Mouse (Mus musculus) forebrain, embryonic 11.5 days (tissue): ENCODE measurements around the gene Map3k19. TPM values are rescaled to one million over a fixed set of nuclear protein-coding genes. Genes with fewer than 3 reads are reported as not detected.

Experiments used
- ATAC-seq: fragments of 200-750 bp; cut with Nextera tagmentation; replicated peaks from 2 replicates; pipeline ENCODE4 v1.8.0; 2017; ENCODE audit warnings: moderate TSS enrichment; ENCODE audit not compliant: low FRiP score
- DNase-seq: peaks from one replicate; pipeline ENCODE4 v3.0.0-alpha.2; 2017; ENCODE audit warnings: low spot score
- H3K27ac ChIP-seq: fragments of 300-500 bp; sonication (generic); 2 replicates; pipeline ENCODE4 v1.5.1; 2014; ENCODE audit warnings: low read depth, low read length
- H3K27me3 ChIP-seq: fragments of 300-500 bp; sonication (generic); 2 replicates; pipeline ENCODE4 v1.6.1; 2014; ENCODE audit warnings: mild to moderate bottlenecking, low read length, mixed read lengths; ENCODE audit not compliant: control insufficient read depth, insufficient read depth
- H3K36me3 ChIP-seq: fragments of 300-500 bp; sonication (generic); 2 replicates; pipeline ENCODE4 v1.6.1; 2014; ENCODE audit warnings: mild to moderate bottlenecking, low read length, moderate library complexity, mixed read lengths; ENCODE audit not compliant: control insufficient read depth, insufficient read depth
- H3K4me1 ChIP-seq: fragments of 300-500 bp; sonication (generic); replicated peaks from 2 replicates; pipeline ENCODE4 v1.6.1; 2014; ENCODE audit warnings: low read length, mixed read lengths; ENCODE audit not compliant: control insufficient read depth, insufficient read depth
- H3K4me2 ChIP-seq: fragments of 300-500 bp; sonication (generic); 2 replicates; pipeline ENCODE4 v1.6.1; 2014; ENCODE audit warnings: low read depth, mild to moderate bottlenecking, low read length, moderate library complexity, mixed read lengths; ENCODE audit not compliant: severe bottlenecking
- H3K4me3 ChIP-seq: fragments of 300-500 bp; sonication (generic); 2 replicates; pipeline ENCODE4 v1.5.1; 2014; ENCODE audit warnings: low read depth, low read length
- H3K9ac ChIP-seq: fragments of 300-500 bp; sonication (generic); 2 replicates; pipeline ENCODE4 v1.6.1; 2014; ENCODE audit warnings: low read length
- H3K9me3 ChIP-seq: fragments of 300-500 bp; sonication (generic); 2 replicates; pipeline ENCODE4 v1.6.1; 2016; ENCODE audit warnings: low read length, mixed read lengths; ENCODE audit not compliant: control insufficient read depth
- WGBS: fragments of 180-500 bp; shearing (Covaris S2); extraction: QIAGEN DNeasy Blood & Tissue Kit; methylation state at CpG from one replicate; pipeline ENCODE4 v1.1.7; 2014; 5-methylcytosine and 5-hydroxymethylcytosine counted together
- polyA plus RNA-seq: library from polyadenylated mRNA; unstranded; fragments of >200 nt; fragmentation: Nextera tagmentation; extraction: Ambion mirVana; gene quantifications from 2 replicates; pipeline ENCODE4 v1.2.1, GENCODE M21; 2014

Map3k19 gene
- polyA plus RNA-seq, 1 experiment from 2014 or later, result not detected

DNA sequence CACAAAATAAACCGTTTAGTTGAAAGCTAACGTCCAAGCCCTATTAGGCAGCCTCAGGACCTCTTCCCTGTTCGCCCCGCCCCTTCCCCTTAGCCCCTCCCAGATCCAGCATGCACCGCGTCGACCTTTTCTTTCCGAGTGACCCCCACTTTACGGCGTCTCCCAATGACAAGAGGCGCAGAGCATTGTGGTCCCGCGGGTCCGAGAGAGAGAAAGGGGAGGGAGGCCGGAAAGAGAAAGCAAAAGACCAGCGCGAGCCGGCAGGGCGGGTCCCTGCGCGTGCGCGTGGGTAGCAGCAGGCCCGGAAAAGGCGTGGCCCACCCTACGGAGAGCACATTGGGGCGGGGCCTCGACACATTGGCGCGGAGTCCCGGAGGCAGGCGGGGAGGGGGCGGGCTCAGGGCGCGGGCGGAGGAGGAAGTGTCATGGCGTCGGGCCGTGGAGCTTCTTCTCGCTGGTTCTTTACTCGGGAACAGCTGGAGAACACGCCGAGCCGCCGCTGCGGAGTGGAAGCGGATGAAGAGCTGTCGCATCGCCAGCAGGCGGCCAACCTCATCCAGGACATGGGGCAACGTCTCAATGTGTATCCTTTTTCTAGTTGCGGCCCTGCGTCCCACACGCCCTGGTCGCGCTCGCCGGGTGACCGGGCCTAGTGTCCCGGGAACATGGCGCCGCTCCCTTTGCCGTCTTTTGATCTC is 80.9 kb downstream of the Map3k19 start, which contains the start of gene Ccnt2:
TSS of gene Ccnt2 (plus strand) at position 362 of the 698 bp plus-strand sequence.
- Histone ChIP-seq H3K4me2 (peak within 1 kb of the TSS; percentile 63), H3K36me3 (no peaks in the 10 kb centered on the region), H3K27me3 (no peaks in the 10 kb centered on the region), H3K9me3 (no peaks in the 10 kb centered on the region), H3K27ac (peak within 1 kb of the TSS; percentile 79), H3K4me1 (peaks cover 4% of the 10 kb centered on the region; the same call in 1 of the 2 replicates), H3K9ac (peak within 1 kb of the TSS; percentile 92), H3K4me3 (peak within 1 kb of the TSS; percentile 90)
- under 1% methylated on average over 62 of the region's 63 CpGs for WGBS
- ATAC-seq (peak; percentile 99), DNase-seq (peak; percentile 100)

DNA sequence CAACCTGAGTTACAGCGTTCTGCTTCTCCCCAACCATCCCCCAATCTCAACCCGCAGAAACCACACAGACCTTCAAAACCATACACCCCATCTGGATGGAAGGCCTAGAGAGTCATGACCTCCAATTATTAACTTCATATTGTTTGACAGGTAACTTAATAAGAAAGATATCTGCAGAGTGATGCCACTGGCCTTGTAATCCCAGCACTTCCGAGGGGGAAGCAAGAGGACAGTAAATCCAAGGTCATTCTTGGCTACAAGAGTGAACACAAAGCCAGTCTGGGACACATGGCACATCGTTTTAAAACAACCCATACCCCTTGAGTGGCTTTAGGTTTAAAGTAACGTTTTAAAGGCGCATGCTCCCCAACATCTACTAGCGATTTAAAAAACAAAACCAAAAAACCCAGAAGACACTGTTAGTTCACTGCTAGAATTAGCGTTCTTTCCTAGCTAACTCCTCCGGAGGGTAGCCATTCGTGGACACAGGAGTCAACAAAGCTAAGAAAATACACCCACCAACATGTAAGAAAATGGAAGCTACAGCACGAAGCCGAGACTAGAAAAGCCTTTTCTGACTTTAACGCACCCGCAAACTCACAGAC is 81.5 kb downstream of the Map3k19 start:
- no peaks in the 10 kb centered on the region for H3K27me3 ChIP-seq
- WGBS, result under 1% methylated on average over 14 of the region's 14 CpGs
- H3K36me3 ChIP-seq, result no peaks in the 10 kb centered on the region
- no peak for DNase-seq
- H3K4me3 ChIP-seq, result peak overlapping the region; percentile 90
- no peak overlapping the region for H3K27ac ChIP-seq
- peak overlapping the region; percentile 63 for H3K4me2 ChIP-seq
- H3K9ac ChIP-seq, result peak overlapping the region; percentile 63
- H3K9me3 ChIP-seq, result no peaks in the 10 kb centered on the region
- peaks cover 4% of the 10 kb centered on the region; the same call in 1 of the 2 replicates for H3K4me1 ChIP-seq
- ATAC-seq, result peak; percentile 4

DNA sequence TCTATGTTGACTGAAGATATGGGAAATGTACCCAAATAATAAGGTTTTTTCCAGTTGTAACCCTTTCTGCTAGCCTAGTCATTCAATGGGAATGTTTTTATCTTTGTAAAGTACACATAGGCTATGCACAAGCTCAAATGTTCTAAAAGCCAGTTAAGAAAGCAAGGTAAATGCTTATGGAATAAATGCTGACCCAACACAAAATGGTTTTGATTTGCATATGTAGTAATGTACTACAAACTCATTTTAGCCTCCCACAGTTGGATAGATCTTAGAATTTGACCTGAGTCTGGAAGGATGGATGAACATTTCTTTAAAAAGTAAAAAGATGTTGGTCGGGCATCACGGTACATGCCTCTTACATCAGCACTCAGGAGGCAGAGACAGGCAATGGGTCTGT is 88.1 kb downstream of the Map3k19 start:
- WGBS, result 93% methylated on average over 2 of the region's 2 CpGs
- H3K27me3 ChIP-seq, result no peaks in the 10 kb centered on the region
- no peak overlapping the region for H3K9ac ChIP-seq
- no peak overlapping the region for H3K4me3 ChIP-seq
- no peaks in the 10 kb centered on the region for H3K36me3 ChIP-seq
- DNase-seq (no peak), ATAC-seq (no peak)
- H3K27ac ChIP-seq, result no peak overlapping the region
- no peak overlapping the region for H3K4me2 ChIP-seq
- no peaks in the 10 kb centered on the region for H3K4me1 ChIP-seq
- no peaks in the 10 kb centered on the region for H3K9me3 ChIP-seq

DNA sequence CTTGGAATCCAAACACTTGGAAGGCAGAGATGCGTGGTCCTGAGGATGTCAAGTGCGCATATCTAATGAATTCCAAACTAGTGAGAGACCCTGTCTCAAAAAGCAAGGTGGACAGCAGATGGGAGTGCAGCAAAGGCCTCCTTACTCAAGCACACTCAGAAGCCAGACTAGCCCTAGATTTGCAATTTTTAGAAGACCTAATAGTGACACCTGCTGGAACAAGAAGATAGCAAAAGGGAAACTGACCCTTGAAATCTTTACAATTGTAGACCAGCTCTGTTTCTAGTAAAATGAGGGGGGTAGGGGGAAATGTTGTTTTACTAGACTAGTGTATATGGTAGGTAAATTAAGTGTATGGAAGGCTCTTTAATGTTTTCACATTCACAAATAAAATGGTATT is 89.4 kb downstream of the Map3k19 start:
- no peak overlapping the region for H3K27ac ChIP-seq
- no peak overlapping the region for H3K9ac ChIP-seq
- DNase-seq, result no peak
- no peaks in the 10 kb centered on the region for H3K36me3 ChIP-seq
- H3K27me3 ChIP-seq, result no peaks in the 10 kb centered on the region
- no peaks in the 10 kb centered on the region for H3K4me1 ChIP-seq
- no peak for ATAC-seq
- no peak overlapping the region for H3K4me3 ChIP-seq
- no peak overlapping the region for H3K4me2 ChIP-seq
- 66% methylated on average over 2 of the region's 2 CpGs for WGBS
- no peaks in the 10 kb centered on the region for H3K9me3 ChIP-seq

Other genes starting within 250 kb of the Map3k19 start
- gene Tmem163, start 175.5 kb downstream of the Map3k19 start, polyA plus RNA-seq, result 22.8 and 23.4 TPM in 2 replicates
- gene Acmsd, start 125.6 kb downstream of the Map3k19 start, polyA plus RNA-seq, result 0.23 TPM in 1 of 2 replicates, not detected in the other
- 109 and 123 TPM in 2 replicates for gene Ccnt2, start 80.9 kb downstream of the Map3k19 start, polyA plus RNA-seq
- gene Rab3gap1, start 13.7 kb upstream of the Map3k19 start, polyA plus RNA-seq, result 15.4 and 17.7 TPM in 2 replicates
- gene Zranb3, start 248.0 kb upstream of the Map3k19 start, polyA plus RNA-seq, result 17.7 and 18.7 TPM in 2 replicates
- gene R3hdm1, start 248.3 kb upstream of the Map3k19 start, polyA plus RNA-seq, result 102 and 110 TPM in 2 replicates